Mouse (Mus musculus) layer of hippocampus, adult 9-10 months (tissue): ENCODE measurements at regions not wholly inside any gene's neighbourhood (a gene's known extent, or its start where the extent isn't known, plus 50 kb on each side); places are given as distances from the start of the nearest gene placed in this dataset.
"Not testable (repeated sequence)": the region's sequence is repeated elsewhere in the genome, so short reads cannot be mapped to it uniquely, and the experiment has no call there.

Experiments
- DNase-seq: peaks from one replicate; pipeline ENCODE4 v3.0.0; 2022; ENCODE audit warnings: low spot score

DNA sequence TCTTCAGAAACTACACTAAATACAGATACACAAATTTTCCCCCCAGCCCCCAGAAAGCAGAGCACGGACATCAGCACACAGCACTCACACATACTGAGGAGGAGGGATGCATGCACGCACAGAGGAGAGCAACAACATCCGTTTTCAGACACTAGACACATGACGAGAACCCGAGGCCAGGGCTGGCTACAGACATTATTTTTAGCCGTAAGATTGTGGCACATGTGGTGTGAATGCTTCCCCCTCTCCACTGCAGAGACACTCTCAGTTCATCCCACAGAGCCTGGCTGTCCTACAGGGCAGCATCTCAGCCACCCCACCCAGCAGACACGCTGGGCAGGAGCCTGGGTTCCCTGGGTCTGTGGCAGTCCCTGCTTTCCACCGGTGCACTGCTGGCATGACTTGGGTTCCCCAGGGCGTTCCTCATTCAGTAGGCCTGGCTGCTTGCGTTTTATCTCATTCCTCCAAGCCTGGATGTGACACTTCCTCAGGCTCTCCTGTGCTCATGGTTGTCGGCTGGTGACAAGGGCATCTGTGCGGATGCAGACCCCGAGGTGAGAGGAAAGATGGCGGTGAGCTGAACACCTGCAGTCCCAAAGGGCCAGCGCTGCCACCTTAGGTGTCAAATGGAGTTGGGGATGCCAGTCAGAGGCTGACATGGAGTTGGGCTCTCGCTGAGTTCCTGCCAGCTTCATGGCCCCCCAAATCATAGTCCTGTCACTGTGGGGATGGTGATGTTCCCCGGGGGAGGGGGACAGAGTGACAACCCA is 247.1 kb upstream of the Myt1l start:
- no peak for DNase-seq

DNA sequence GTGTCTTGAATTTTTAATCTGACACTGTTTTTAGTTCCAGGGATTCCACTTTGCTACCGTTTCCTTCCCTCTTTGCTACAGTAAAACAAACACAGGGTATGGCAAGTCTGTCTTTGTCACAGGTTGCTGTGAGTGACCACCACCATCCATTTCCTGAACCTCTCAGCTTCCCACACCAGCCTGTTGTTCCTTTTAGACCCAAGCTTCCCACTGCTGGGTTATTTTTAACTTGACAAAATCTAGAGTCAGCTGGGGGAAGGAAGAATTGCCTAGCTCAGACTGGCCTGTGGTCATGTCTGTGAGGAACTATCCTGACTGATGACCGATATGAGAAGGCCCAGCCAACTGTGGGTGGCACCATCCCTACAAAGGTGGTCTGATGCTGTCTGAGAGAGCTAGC is 239.4 kb upstream of the Myt1l start:
- no peak for DNase-seq

GRCm38 (mm10) chr12:29290591-29291351 is 237.4 kb upstream of the Myt1l start:
- DNase-seq, result peak; percentile 97

DNA sequence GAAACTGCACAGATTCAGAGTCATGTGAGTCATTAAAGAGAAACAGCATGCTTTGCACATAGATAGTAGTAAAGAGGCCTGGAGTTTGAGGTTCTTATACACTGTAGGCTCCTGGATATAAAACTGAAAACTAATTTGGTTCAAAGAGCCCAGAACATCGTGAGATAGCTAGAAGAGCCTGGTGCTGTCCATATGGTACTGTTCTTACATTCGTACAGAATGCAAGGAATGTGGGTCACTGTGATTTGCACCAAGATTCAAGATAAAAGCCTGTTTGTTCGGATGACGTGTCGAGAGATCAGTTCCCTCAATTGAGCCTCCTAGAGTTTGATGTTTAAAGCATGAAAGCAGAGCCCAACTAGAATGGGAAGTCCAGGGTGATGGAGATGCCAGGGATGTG is 230.2 kb upstream of the Myt1l start:
- no peak for DNase-seq

DNA sequence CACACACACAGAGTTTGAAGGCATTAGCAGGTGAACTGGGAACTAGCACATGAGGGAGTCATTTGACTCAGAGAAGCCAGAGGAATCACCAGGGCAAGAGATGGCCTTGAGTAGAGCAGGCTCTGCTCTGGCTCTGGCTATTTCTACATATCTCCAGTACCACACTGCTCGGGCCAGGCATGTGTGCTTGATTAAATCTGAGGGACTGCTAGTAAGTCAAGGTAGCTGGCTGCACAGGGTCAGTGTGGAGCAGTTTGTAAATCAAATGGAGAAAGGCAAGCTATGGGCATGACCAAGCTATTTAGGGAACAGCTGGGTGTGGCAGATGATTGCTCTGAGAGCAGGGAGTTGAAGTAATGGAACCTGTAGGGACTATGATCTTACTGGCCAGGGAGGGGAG is 212.5 kb upstream of the Myt1l start:
- no peak for DNase-seq

DNA sequence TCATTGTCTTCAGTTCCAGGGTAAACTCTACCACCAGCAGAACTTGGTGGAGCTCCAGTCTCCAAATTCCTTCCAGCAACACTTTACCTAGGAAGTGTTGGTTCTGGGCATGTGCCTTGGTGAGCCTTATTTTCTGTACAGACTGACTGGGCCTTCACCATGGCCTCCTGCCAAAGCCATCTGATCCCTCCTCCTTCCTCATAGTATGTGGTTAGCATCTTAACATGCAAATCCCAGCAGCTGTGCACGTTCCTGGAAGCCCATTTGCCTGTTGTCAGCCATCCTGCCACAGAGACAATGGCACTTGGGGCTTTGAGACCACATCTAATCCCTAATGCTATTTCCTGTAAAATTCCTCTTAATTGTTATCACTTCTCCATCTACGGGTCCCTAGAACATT is 206.7 kb upstream of the Myt1l start:
- no peak for DNase-seq

DNA sequence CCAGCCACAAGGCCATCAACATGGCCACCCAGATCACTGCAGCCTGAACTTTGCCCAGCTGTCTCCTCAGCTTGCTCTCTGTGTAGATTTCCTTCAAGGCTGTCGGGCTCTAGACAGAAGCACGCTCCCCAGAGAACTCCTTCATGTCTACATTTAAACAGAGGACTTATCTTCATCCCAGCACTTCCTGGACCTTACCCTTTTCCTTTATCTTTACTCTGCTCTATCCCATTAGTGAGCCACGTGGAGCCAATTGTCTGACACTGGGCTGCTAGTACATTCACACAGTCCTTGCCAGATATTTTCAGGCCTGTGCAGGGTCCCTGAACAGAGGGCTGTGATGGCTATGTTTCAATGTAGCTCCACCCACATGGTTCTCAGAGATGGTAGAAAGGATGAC is 204.7 kb upstream of the Myt1l start:
- no peak for DNase-seq

DNA sequence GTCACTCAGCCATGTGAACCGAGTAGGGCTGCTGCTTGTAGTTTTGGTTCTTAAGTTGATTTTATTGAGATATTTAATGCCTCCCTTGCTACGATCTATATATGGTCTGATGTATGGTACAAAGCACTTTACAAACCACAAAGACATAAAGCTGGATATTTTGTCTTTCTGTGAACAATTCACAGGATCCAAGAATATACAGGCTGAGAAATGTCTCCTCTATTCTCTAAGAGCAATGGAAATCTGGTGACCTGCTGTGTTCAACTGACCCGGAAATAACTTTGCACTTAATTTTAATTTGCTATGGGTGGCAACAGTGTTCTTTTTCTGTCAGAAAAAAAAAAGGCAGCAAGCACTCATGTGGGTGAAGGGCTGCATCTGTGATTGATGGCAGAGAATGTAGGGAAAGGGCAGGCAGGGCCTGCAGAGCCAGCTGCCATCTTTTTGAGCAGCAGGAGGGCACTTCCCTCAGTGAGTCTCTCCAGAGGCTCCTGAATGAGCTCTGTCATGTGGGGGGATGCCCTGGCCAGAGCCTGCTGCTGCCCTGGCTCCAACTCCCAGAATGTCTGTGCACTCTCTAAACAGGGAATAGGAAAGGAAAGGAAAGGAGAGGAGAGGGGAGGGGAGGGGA is 192.2 kb upstream of the Myt1l start:
- no peak for DNase-seq

DNA sequence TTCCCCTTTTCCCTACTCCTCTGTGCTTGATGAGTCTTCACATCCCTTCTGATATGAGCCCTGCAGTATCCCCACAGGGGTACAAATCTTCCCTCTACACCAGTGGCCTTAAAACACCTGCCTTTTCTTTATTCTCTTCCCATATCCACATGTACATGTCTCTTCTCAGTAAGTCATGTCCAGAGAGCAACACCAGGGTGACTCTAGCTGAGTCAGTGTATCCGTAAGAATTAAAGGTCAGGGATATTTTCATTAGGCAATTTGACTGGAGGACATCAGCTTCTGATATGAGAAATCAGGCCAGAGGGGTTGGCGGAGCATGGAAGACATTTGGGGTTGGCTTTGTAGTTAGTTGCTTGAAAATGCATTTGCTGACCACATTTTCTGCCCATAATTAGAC is 190.8 kb upstream of the Myt1l start:
- DNase-seq, result no peak

- no peak for DNase-seq
Measured at GRCm38 (mm10) chr12:29341388-29341995, 186.7 kb upstream of the Myt1l start.

DNA sequence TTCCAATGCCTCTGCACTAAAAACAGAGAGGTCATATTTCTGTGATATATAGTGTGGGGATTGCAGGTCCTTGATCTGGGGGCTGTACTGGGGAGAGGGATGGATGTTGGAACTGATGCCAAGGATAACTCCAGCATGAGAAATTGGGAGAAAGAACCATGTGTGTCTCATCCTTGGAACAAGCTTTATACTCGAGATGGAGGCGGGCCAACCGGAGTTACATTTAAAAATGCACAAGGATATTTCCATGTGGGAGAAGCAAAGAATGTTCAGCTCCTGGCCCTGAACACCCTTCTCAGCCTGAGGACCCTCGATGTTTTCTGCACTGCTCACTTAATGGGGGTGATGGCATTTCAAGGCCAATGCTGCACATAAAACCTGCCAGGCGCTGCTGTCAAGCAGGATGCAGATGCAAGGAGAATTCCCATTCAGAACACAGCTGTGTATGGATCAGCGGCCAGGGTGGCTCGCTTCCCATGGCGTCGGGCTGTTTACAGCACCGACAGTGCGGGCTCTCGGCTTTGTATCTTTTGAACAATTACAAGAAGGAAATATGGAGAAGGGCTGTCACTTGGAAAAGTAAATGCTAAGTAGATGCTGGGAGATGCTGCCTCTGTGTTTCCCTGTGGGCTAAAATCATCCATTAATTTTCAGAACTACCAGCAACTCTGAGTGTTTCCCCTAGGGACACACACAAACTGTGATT is 184.9 kb upstream of the Myt1l start:
- no peak for DNase-seq

DNA sequence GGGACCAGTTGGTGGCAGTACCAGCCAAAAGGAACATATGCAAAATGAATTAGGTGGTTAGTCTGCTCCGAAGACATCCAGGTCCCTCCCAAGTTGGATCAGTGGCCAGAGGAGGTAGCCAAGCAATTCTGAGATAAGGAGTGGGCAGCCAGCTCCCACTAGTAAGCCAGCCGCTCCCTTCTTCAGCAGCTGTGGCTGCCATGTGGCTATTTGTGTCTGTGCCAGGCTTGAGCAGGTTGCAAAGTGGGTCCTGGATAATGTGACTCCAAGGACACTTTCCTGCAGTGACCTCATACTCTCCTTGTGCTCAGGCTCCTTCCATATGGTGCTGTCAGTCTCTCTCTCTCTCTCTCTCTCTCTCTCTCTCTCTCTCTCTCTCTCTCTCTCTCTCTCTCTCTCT is 179.5 kb upstream of the Myt1l start:
- DNase-seq, result no peak

DNA sequence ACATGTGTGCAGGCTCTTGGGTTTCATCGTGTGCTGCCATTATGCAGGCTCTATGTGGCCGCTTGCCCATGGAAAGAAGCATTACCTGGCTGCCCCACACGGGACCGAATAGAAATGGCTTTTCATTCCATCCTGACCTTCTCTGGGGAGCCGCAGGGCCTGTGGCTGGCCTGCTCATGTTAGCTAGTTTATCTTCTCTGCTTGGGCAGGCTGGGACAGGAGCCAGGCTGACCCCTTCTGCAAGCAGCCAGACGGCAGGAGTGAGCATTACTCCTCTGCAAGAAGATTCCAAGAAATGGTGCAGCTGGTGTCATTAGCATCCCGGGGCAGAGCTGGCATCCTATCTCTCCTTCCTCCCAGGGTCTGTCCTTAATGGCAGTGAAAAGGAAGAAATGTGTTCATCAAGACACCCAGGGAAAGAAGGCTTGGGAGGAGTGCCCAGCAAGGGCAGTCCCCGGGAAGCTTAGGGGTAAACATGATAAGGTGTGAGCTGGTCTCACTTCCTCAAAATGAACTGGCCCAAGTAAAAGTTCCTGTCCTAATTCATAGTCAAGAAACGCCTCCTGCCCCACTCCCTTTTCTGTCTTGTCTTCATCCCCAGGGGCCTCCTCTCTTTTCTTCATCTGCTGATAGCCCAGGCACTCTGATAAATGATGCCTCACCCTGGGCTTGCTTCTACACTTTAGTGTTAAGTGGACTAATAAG is 178.9 kb upstream of the Myt1l start:
- DNase-seq, result no peak

DNA sequence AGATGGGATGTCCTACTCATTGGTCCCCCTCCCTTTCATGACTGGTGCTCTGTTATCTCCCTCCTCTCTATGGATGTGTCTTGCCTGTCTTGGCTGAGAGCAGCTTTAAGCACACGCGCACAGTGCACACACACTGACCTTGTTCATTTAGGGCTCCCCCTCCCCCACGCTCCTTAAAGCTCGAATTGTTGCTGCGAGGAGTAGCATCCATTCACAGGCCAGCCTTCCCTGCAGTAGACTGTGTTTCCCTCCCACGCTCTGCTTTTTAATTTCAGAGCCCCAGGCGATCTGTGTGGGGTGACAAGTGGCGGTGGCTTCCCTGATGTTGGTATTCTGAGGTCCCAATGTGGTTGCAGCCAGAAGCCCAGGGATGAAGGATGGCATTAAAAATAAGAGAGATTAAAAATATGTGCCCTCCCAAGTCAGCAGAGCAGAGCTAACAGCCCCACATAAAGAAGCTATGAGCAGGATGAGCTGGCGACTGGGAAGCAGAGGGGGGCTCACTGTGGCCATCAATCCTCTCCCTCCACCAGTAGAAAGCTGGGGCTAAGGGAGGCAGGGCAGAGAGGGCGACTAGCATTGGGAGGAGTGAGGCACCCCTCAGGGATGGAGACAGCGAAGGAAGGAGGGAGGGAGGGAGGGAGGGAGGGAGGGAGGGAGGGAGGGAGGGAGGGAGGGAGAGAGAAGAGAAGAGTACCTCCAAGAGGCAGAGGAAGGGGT is 174.2 kb upstream of the Myt1l start:
- DNase-seq, result no peak

DNA sequence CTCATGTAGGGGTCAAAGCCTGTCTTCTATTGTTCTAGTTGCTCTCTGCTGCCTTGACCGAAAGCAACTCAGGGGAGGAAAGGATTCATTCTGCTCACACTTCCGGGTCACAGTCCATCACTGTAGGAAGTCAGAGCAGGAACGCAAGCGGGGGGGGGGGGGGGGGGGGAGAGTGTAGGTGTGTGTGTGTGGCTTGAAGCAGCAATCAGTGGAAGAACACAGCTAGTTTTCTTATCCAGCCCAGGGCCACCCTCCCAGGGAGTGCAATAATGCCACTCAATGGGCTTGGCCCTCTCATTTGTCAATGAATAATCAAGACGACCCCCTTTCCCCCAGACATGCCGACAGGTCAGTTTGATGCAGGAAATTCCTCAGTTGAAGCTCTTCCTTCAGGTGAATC is 173.4 kb upstream of the Myt1l start:
- no peak for DNase-seq

DNA sequence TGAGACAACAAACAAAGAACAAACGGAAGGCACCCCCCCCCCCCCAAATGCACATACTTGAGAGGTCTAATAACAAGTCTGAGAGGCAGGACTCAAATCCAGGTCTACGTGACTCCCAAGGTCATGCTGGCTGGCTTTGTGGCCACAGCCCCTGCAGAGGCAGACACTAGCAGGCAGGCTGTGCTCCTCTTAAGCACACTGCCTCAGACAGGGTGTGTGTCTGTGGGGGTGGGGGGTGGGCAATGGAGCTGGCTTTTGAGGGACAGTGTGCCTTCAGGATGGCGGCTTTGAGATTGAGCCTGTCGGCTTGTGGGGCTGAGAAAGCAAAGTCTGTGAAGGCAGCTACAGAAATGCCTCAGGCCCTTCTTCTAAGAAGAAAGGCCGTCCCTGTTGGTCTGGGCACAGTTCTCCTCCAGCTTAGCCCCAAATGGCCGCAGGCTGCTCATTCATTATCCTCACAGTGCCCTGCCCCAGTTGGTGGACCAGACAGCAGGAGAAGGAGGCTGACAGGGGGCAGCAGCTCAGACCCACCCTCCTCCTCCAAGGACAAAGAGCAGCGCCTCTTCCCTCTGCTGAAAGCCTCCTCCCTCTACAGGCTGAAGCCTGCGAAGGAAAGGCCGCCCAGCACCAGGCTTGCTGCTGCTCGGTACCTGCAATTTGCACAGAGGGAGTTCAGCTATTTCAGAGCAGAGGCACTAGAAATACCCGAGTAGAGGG is 171.3 kb upstream of the Myt1l start:
- DNase-seq, result no peak

DNA sequence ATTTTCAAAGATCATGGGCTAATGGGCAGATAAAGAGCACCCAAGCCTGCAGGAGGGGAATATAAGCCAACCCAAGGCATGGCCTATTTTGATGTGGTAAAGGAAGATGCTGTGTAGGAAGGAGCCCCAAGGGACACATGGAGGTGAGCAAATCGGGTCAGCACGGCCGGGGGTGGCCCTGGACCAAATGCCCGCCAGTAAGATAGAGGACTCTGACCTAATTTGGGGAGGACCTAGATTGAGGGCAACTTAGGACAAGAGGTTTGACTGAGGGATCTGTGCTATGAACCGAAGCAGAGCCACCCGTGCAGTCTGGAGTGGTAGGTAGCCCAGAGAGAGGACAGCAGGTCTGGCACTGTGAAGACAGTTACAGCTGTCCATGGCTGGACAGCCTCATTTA is 166.9 kb upstream of the Myt1l start:
- no peak for DNase-seq

DNA sequence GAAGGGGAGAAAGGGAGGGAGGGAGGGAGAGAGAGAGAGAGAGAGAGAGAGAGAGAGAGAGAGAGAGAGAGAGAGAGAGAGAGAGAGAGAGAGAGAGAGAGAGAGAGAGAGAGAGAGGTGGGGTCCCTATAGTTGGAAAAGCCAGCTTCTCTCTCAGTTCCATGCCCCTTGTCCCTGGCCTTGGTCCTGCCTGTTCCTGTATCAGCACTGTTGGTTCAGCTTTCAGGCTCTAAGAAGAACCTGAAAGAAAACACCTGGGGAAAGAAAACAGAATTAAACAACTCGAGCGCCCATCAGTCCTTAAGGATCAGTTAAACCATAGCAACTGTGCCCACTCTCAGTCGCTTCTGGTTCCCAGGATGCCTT is 160.5 kb upstream of the Myt1l start:
- DNase-seq, result not testable (repeated sequence)

GRCm38 (mm10) chr12:29368107-29368819 is 159.9 kb upstream of the Myt1l start:
- DNase-seq, result no peak

DNA sequence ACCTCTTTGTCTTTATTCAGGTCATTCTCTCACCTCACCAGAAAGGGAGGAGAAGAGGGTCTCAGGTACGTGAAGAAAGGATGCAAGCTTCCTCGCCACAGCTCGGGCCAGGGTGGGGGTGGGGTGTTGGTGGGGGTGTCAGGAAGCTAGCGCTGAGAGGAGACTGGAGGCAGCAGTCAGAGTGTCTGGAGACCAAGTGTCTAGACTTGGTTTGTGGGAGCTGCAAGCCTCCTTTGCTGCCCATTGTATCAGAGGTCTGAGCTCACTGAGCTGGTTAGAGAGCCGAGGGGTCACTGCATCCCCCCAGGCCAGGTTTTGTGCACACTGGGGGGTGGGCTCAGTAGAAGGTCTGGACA is 159.4 kb upstream of the Myt1l start:
- DNase-seq, result no peak
